Mouse (Mus musculus) forebrain, embryonic 14.5 days (tissue): Measurements from ENCODE around the gene Vgll4. TPM values are rescaled to one million over a fixed set of nuclear protein-coding genes. Genes with fewer than 3 reads are reported as not detected.
A peak's percentile ranks its signal among the peaks of the same experiment; 100 is the strongest.

Experiments
- ATAC-seq: fragments of 200-750 bp; cut with Nextera tagmentation; 2 replicates; pipeline ENCODE4 v1.8.0; 2017; ENCODE audit warnings: mild to moderate bottlenecking, moderate library complexity
- DNase-seq: peaks from one replicate; pipeline ENCODE4 v3.0.0-alpha.2; 2015; ENCODE audit warnings: low spot score
- H3K27ac ChIP-seq: fragments of 300-500 bp; sonication (generic); 2 replicates; pipeline ENCODE4 v1.5.1; 2014; ENCODE audit warnings: low read depth, mild to moderate bottlenecking, control low read depth, low read length, moderate library complexity
- H3K27me3 ChIP-seq: fragments of 300-500 bp; sonication (generic); replicated peaks from 2 replicates; pipeline ENCODE4 v1.6.1; 2014; ENCODE audit warnings: low read length, control low read depth, mixed read lengths; ENCODE audit not compliant: control insufficient read depth, insufficient read depth
- H3K36me3 ChIP-seq: fragments of 300-500 bp; sonication (generic); 2 replicates; pipeline ENCODE4 v1.6.1; 2014; ENCODE audit warnings: low read length, control low read depth; ENCODE audit not compliant: control insufficient read depth, insufficient read depth
- H3K4me1 ChIP-seq: fragments of 300-500 bp; sonication (generic); 2 replicates; pipeline ENCODE4 v1.6.1; 2014; ENCODE audit warnings: antibody characterized with exemption, low read length, control low read depth; ENCODE audit not compliant: control insufficient read depth, insufficient read depth
- H3K4me2 ChIP-seq: fragments of 300-500 bp; sonication (generic); 2 replicates; pipeline ENCODE4 v1.6.1; 2014; ENCODE audit warnings: mild to moderate bottlenecking, control low read depth, low read length
- H3K4me3 ChIP-seq: fragments of 300-500 bp; sonication (generic); 2 replicates; pipeline ENCODE4 v1.5.1; 2014; ENCODE audit warnings: low read depth, low read length, control low read depth
- H3K9ac ChIP-seq: fragments of 300-500 bp; sonication (generic); 2 replicates; pipeline ENCODE4 v1.6.1; 2014; ENCODE audit warnings: mild to moderate bottlenecking, low read length, control low read depth, moderate library complexity
- H3K9me3 ChIP-seq: fragments of 300-500 bp; sonication (generic); replicated peaks from 2 replicates; pipeline ENCODE4 v1.6.1; 2016; ENCODE audit warnings: low read length, control low read depth, mixed read lengths; ENCODE audit not compliant: control insufficient read depth
- WGBS: fragments of 180-500 bp; shearing (Covaris S2); extraction: QIAGEN DNeasy Blood & Tissue Kit; methylation state at CpG from one replicate; pipeline ENCODE4 v1.1.7; 2014; 5-methylcytosine and 5-hydroxymethylcytosine counted together
- polyA plus RNA-seq: library from polyadenylated mRNA; unstranded; fragments of >200 nt; fragmentation: Nextera tagmentation; extraction: Ambion mirVana; gene quantifications from 2 replicates; pipeline ENCODE4 v1.2.1, GENCODE M21; 2014

The Vgll4 gene
- polyA plus RNA-seq, 1 experiment from 2014 or later: 44.9 TPM

DNA sequence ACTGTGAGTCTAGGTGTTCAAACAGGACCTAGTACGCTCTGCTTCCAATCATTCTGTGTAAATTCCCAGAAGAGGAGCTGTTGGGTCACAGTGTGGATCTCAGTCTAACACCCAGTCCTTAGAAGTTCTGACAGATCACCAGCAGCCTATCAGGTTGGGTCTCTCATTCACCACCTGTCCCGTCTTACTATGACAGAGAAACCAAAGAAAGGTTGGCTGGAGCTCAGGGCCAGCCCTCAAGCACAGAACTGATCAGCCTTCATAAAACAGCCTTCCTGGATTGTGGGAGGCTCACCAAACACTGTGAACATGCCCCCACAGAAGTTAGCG is 96.0 kb downstream of the Vgll4 start:
- Histone ChIP-seq H3K4me1 (peaks cover 62% of the 10 kb centered on the region), H3K4me3 (peak overlapping the region; percentile 30), H3K4me2 (peak overlapping the region; percentile 63), H3K9me3 (no peaks in the 10 kb centered on the region), H3K27ac (peak overlapping the region; percentile 95), H3K9ac (peak overlapping the region; percentile 72), H3K27me3 (no peaks in the 10 kb centered on the region), H3K36me3 (no peaks in the 10 kb centered on the region)
- ATAC-seq: no peak
- no peak for DNase-seq
- 49% methylated on average over 3 of the region's 3 CpGs for WGBS

- Histone ChIP-seq H3K9me3 (no peaks in the 10 kb centered on the region), H3K27me3 (no peaks in the 10 kb centered on the region), H3K4me3 (no peak overlapping the region), H3K9ac (no peak overlapping the region), H3K4me1 (peaks cover 38% of the 10 kb centered on the region), H3K4me2 (no peak overlapping the region), H3K36me3 (no peaks in the 10 kb centered on the region), H3K27ac (no peak overlapping the region)
- ATAC-seq: no peak
- DNase-seq: no peak
- 88% methylated on average over 14 of the region's 14 CpGs for WGBS
Observed at GRCm38 (mm10) chr6:114871010-114871660, 98.7 kb downstream of the Vgll4 start.

- Histone ChIP-seq H3K4me1 (peaks cover 25% of the 10 kb centered on the region), H3K4me3 (no peak overlapping the region), H3K9ac (no peak overlapping the region), H3K9me3 (no peaks in the 10 kb centered on the region), H3K27ac (peak overlapping the region; percentile 44; the same call in 1 of the 2 replicates), H3K4me2 (no peak overlapping the region), H3K27me3 (no peaks in the 10 kb centered on the region), H3K36me3 (no peaks in the 10 kb centered on the region)
- no peak for ATAC-seq
- 66% methylated on average over 6 of the region's 6 CpGs for whole genome bisulfite sequencing
- DNase-seq: peak; percentile 34
Observed at GRCm38 (mm10) chr6:114869501-114870076, 100.2 kb downstream of the Vgll4 start.

GRCm38 (mm10) chr6:114868656-114869055 is 101.1 kb downstream of the Vgll4 start:
- WGBS: 87% methylated on average over 7 of the region's 7 CpGs
- H3K36me3 ChIP-seq: peaks cover 6% of the 10 kb centered on the region; the same call in 1 of the 2 replicates
- no peak for DNase-seq
- no peak overlapping the region for H3K4me2 ChIP-seq
- no peak overlapping the region for H3K4me3 ChIP-seq
- H3K9me3 ChIP-seq: no peaks in the 10 kb centered on the region
- H3K4me1 ChIP-seq: peaks cover 15% of the 10 kb centered on the region
- H3K9ac ChIP-seq: no peak overlapping the region
- no peak for ATAC-seq
- H3K27me3 ChIP-seq: no peaks in the 10 kb centered on the region
- H3K27ac ChIP-seq: no peak overlapping the region

DNA sequence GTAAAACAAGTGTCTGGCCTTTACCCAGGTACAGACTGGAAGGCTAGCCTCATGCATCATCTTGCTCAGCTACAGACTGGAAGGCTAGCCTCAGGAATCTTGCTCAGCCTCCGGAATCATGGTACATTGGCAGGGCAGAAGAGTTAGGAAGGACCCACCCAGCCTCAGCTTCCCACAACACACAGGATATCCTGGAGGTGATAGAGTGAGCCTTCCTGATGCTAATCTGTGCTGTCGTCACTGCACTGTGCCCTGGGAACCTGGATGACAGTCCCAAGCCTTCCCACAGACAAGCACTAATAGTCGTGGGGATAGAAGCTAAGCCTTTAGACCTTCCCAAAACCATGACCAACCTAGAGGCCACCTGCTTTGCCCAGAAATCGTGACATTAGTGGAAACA is 103.2 kb downstream of the Vgll4 start:
- no peak for DNase-seq
- no peak overlapping the region for H3K27ac ChIP-seq
- no peaks in the 10 kb centered on the region for H3K27me3 ChIP-seq
- no peak overlapping the region for H3K4me2 ChIP-seq
- no peak for ATAC-seq
- H3K9ac ChIP-seq: no peak overlapping the region
- no peak overlapping the region for H3K4me3 ChIP-seq
- WGBS: 87% methylated on average over 4 of the region's 4 CpGs
- H3K9me3 ChIP-seq: no peaks in the 10 kb centered on the region
- H3K4me1 ChIP-seq: peaks cover 4% of the 10 kb centered on the region
- peaks cover 26% of the 10 kb centered on the region for H3K36me3 ChIP-seq

GRCm38 (mm10) chr6:114866078-114866477 is 103.7 kb downstream of the Vgll4 start:
- Histone ChIP-seq H3K27me3 (no peaks in the 10 kb centered on the region), H3K9ac (no peak overlapping the region), H3K4me3 (no peak overlapping the region), H3K9me3 (no peaks in the 10 kb centered on the region), H3K27ac (no peak overlapping the region), H3K4me2 (no peak overlapping the region), H3K36me3 (peaks cover 31% of the 10 kb centered on the region), H3K4me1 (peaks cover 4% of the 10 kb centered on the region)
- WGBS: 85% methylated on average over 3 of the region's 3 CpGs
- DNase-seq: no peak
- ATAC-seq: no peak

DNA sequence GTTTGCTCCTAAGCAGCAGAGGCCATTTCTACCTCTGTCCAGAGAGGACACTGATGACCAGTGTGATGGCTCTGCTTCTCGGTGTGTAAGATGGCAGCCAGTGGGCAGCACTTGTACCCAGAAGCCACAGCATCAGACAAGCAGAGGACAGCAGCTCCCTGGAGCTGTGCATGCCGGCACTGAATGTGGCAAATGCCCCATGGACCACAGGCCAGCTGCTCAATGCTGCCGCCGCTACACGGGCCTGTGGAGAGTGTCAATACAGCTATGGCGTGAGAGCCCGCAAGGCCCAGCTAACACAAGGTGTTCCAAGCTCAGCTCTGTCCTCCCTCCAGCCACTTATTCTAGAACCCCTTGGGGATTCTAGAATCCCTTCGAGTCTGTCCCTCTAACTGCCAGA is 105.4 kb downstream of the Vgll4 start:
- no peaks in the 10 kb centered on the region; the same call in 1 of the 2 replicates for H3K4me1 ChIP-seq
- 87% methylated on average over 8 of the region's 8 CpGs for WGBS
- ATAC-seq (no peak), DNase-seq (no peak)
- no peak overlapping the region for H3K27ac ChIP-seq
- H3K9ac ChIP-seq: no peak overlapping the region
- no peak overlapping the region for H3K4me2 ChIP-seq
- H3K36me3 ChIP-seq: peaks cover 40% of the 10 kb centered on the region
- no peaks in the 10 kb centered on the region for H3K9me3 ChIP-seq
- H3K27me3 ChIP-seq: no peaks in the 10 kb centered on the region
- H3K4me3 ChIP-seq: no peak overlapping the region

- peaks cover 49% of the 10 kb centered on the region for H3K36me3 ChIP-seq
- no peak overlapping the region for H3K4me3 ChIP-seq
Observed at GRCm38 (mm10) chr6:114863501-114863900, 106.3 kb downstream of the Vgll4 start.

DNA sequence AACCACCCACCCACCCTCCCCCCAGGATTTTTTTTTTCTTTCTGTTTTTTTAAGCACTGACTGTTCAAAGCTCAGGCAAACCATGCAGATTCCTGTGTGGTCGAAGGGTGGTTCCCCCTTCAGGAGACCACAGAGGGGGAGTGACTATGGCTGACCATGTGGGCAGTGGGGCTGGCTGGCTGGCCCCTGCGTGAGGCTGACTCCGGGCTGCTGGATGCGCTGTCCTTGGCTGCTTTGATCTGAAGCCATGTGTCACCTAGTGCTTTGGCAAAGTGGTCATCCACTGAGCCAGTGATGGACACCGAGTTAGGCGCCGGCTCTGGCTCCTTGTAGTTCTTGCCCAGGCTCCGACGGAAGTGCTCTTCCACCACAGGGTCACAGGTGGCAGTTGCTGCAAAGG is 107.7 kb downstream of the Vgll4 start:
- ATAC-seq: no peak
- no peak for DNase-seq
- Histone ChIP-seq H3K9ac (no peak overlapping the region), H3K27me3 (no peaks in the 10 kb centered on the region), H3K4me2 (no peak overlapping the region), H3K36me3 (peaks cover 49% of the 10 kb centered on the region), H3K4me3 (no peak overlapping the region), H3K9me3 (no peaks in the 10 kb centered on the region), H3K27ac (no peak overlapping the region), H3K4me1 (no peaks in the 10 kb centered on the region; the same call in 1 of the 2 replicates)
- WGBS: 91% methylated on average over 9 of the region's 9 CpGs

More at GRCm38 (mm10) chr6:114863501-114863900, 106.3 kb downstream of the Vgll4 start:
- H3K27me3 ChIP-seq: no peaks in the 10 kb centered on the region
- H3K27ac ChIP-seq: no peak overlapping the region
- 94% methylated on average over 5 of the region's 5 CpGs for WGBS
- ATAC-seq: no peak
- H3K9me3 ChIP-seq: no peaks in the 10 kb centered on the region
- no peak overlapping the region for H3K9ac ChIP-seq
- no peaks in the 10 kb centered on the region; the same call in 1 of the 2 replicates for H3K4me1 ChIP-seq
- H3K4me2 ChIP-seq: no peak overlapping the region
- DNase-seq: no peak
